Mouse (Mus musculus): Measurements from ENCODE around the gene Mapk10.
A peak's percentile ranks its signal among the peaks of the same experiment; 100 is the strongest.

DNA sequence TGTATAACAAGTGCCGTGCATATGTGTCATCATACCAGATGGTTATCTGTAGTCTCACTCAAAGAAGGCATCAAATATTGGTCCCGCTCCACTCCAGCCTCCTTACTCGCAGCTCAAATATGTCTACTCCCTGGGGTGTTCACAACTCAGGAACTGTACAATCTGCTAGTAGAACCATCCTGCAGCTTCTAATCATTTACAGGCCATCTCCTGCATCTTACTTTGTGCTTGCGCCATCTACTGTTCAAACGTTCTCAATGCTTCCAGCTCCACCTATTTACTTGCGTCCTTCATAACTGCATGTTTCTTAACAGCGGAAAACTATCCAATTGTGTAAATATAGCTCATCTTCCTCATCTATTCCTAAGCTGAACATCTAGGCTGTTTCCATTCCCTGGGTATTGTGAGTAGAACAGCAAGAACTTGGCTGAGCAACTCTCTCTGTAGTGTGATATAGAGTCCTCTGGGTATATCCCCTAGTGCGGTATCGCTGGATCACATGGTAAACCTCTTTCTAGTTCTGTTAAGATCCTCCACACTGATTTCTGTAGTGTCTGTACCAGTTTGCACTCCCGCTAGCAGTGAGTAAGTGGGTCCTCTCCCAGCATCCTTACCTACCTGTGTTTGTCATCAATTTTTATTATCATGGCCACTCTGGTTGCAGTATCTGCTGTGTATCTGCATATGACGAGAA is 336.4 kb downstream of the Mapk10 start:
- TF ChIP-seq ZMIZ1 (IDR thresholded peaks at IDR 0.05; ENCODE audit: low read depth, low read length) (no peak), JUND (conservative IDR thresholded peaks at IDR 0.05; ENCODE audit: low read depth, low read length) (no peak), GABPA (IDR thresholded peaks at IDR 0.05; ENCODE audit: insufficient replicate concordance, low read depth, low read length) (no peak), RCOR1 (conservative IDR thresholded peaks at IDR 0.05; ENCODE audit: low read depth, low read length) (no peak), UBTF (IDR thresholded peaks at IDR 0.05; ENCODE audit: low read depth, low read length) (no peak), SMC3 (IDR thresholded peaks at IDR 0.05; ENCODE audit: low read depth, low read length) (peak; percentile 74), E2F4 (IDR thresholded peaks at IDR 0.05; ENCODE audit: insufficient replicate concordance, low read depth, low read length) (no peak), CTCF (conservative IDR thresholded peaks at IDR 0.05 in 1 of 2, IDR thresholded peaks at IDR 0.05 in 1 of 2; ENCODE audit: low read depth in 2 of 2, low read length in 2 of 2) (peak; percentile 26 to 79; a peak in 3 of 4 replicates), TCF12 (IDR thresholded peaks at IDR 0.05; ENCODE audit: low read depth, low read length) (no peak), MAX (IDR thresholded peaks at IDR 0.05; ENCODE audit: low read length) (no peak)
